Mouse (Mus musculus): ENCODE measurements around the gene Mpc2. TPM values are rescaled to one million over a fixed set of nuclear protein-coding genes. Genes with fewer than 3 reads are reported as not detected.

Mpc2 gene
- total RNA-seq, 2 experiments from 2014 or later: 138 to 150 TPM

GRCm38 (mm10) chr1:165506303-165506702 is 45.9 kb downstream of the Mpc2 start:
- no peak for DNase-seq

- DNase-seq: no peak
Observed at GRCm38 (mm10) chr1:165510161-165510560, 49.7 kb downstream of the Mpc2 start.

- DNase-seq: no peak
Observed at GRCm38 (mm10) chr1:165520716-165521115, 60.3 kb downstream of the Mpc2 start.

Other genes with a start within 250 kb of the Mpc2 start
- 10 to 100 TPM; 65.9 to 73.3 TPM for gene Tiprl, start 223.6 kb upstream of the Mpc2 start, total RNA-seq (2021)
- gene Gpr161, start 164.8 kb upstream of the Mpc2 start, total RNA-seq (2021): 10 to 100 TPM; 69.1 to 82.3 TPM
- 10 to 100 TPM; 87.4 to 91.4 TPM for gene Dcaf6, start 162 bp upstream of the Mpc2 start, total RNA-seq (2021)
- gene Adcy10, start 24.5 kb downstream of the Mpc2 start, total RNA-seq (2021): under 1 TPM; 0.42 to 0.63 TPM
- gene Mpzl1, start 173.9 kb downstream of the Mpc2 start, total RNA-seq (2021): 10 to 100 TPM; 35.7 to 39.6 TPM
- gene Rcsd1, start 249.1 kb downstream of the Mpc2 start, total RNA-seq (2021): 1 to 10 TPM; 3.7 to 4.8 TPM